Mouse (Mus musculus): ENCODE measurements around the gene Uvssa. TPM values are rescaled to one million over a fixed set of nuclear protein-coding genes. Genes with fewer than 3 reads are reported as not detected.

The Uvssa gene
- polyA plus RNA-seq, 1 experiment from 2014 or later, result 2.2 TPM

GRCm38 (mm10) chr5:33347620-33348019 lies 30.7 kb upstream of the Uvssa start:
- no peak overlapping the region for H3K4me3 ChIP-seq (replicated peaks)
- no peak overlapping the region for H3K4me2 ChIP-seq
- 58% methylated on average over 3 of the region's 3 CpGs for WGBS (ENCODE audit: insufficient replicate concordance)
- H3K9ac ChIP-seq, result peak overlapping the region; percentile 7; the same call in 1 of the 2 replicates
- no peaks in the 10 kb centered on the region for H3K36me3 ChIP-seq
- ATAC-seq (ENCODE audit: low read depth), result no peak
- H3K9me3 ChIP-seq (replicated peaks), result no peaks in the 10 kb centered on the region
- H3K27ac ChIP-seq, result no peak overlapping the region
- DNase-seq, result no peak
- H3K27me3 ChIP-seq, result no peaks in the 10 kb centered on the region
- peaks cover 63% of the 10 kb centered on the region for H3K4me1 ChIP-seq (replicated peaks)

GRCm38 (mm10) chr5:33349205-33349604 lies 29.1 kb upstream of the Uvssa start:
- ATAC-seq (ENCODE audit: low read depth) (no peak), DNase-seq (no peak)
- no peak overlapping the region for H3K27ac ChIP-seq
- no peak overlapping the region for H3K4me2 ChIP-seq
- peaks cover 57% of the 10 kb centered on the region for H3K4me1 ChIP-seq (replicated peaks)
- no peak overlapping the region for H3K4me3 ChIP-seq (replicated peaks)
- no peak overlapping the region for H3K9ac ChIP-seq
- H3K27me3 ChIP-seq, result no peaks in the 10 kb centered on the region
- H3K36me3 ChIP-seq, result no peaks in the 10 kb centered on the region
- WGBS (ENCODE audit: insufficient replicate concordance), result 81% methylated on average over 5 of the region's 5 CpGs
- no peaks in the 10 kb centered on the region for H3K9me3 ChIP-seq (replicated peaks)

- H3K4me3 ChIP-seq (replicated peaks), result no peak overlapping the region
- H3K27ac ChIP-seq, result no peak overlapping the region
- no peaks in the 10 kb centered on the region for H3K9me3 ChIP-seq (replicated peaks)
- H3K36me3 ChIP-seq, result no peaks in the 10 kb centered on the region
- no peaks in the 10 kb centered on the region for H3K27me3 ChIP-seq
- 94% methylated on average over 3 of the region's 4 CpGs for WGBS (ENCODE audit: insufficient replicate concordance)
- no peak overlapping the region for H3K4me2 ChIP-seq
- H3K4me1 ChIP-seq (replicated peaks), result peaks cover 52% of the 10 kb centered on the region
- H3K9ac ChIP-seq, result no peak overlapping the region
- DNase-seq (no peak), ATAC-seq (ENCODE audit: low read depth) (no peak)
These were observed 28.6 kb upstream of the Uvssa start for GRCm38 (mm10) chr5:33349706-33350105.

- H3K4me1 ChIP-seq (replicated peaks), result peaks cover 41% of the 10 kb centered on the region
- H3K4me2 ChIP-seq, result no peak overlapping the region
- H3K36me3 ChIP-seq, result no peaks in the 10 kb centered on the region
- 43% methylated on average over 3 of the region's 3 CpGs for WGBS (ENCODE audit: insufficient replicate concordance)
- DNase-seq, result no peak
- H3K9me3 ChIP-seq (replicated peaks), result no peaks in the 10 kb centered on the region
- no peaks in the 10 kb centered on the region for H3K27me3 ChIP-seq
- no peak for ATAC-seq (ENCODE audit: low read depth)
- peak overlapping the region; percentile 14; the same call in 1 of the 2 replicates for H3K27ac ChIP-seq
- H3K9ac ChIP-seq, result no peak overlapping the region
- no peak overlapping the region for H3K4me3 ChIP-seq (replicated peaks)
These were observed 26.6 kb upstream of the Uvssa start for GRCm38 (mm10) chr5:33351556-33352272.

GRCm38 (mm10) chr5:33352273-33352645 lies 26.1 kb upstream of the Uvssa start:
- Histone ChIP-seq H3K4me1 (replicated peaks) (peaks cover 43% of the 10 kb centered on the region), H3K9ac (no peak overlapping the region), H3K4me2 (no peak overlapping the region), H3K9me3 (replicated peaks) (no peaks in the 10 kb centered on the region), H3K4me3 (replicated peaks) (no peak overlapping the region), H3K27ac (no peak overlapping the region; the same call in 1 of the 2 replicates), H3K27me3 (no peaks in the 10 kb centered on the region), H3K36me3 (no peaks in the 10 kb centered on the region)
- ATAC-seq (ENCODE audit: low read depth), result no peak
- no peak for DNase-seq
- WGBS (ENCODE audit: insufficient replicate concordance), result 63% methylated on average over 8 of the region's 8 CpGs

GRCm38 (mm10) chr5:33353011-33353410 lies 25.3 kb upstream of the Uvssa start:
- no peak overlapping the region for H3K4me3 ChIP-seq (replicated peaks)
- H3K9me3 ChIP-seq (replicated peaks), result no peaks in the 10 kb centered on the region
- ATAC-seq (ENCODE audit: low read depth), result no peak
- H3K9ac ChIP-seq, result no peak overlapping the region
- WGBS (ENCODE audit: insufficient replicate concordance), result 76% methylated on average over 3 of the region's 3 CpGs
- no peaks in the 10 kb centered on the region for H3K36me3 ChIP-seq
- H3K27me3 ChIP-seq, result no peaks in the 10 kb centered on the region
- peaks cover 45% of the 10 kb centered on the region for H3K4me1 ChIP-seq (replicated peaks)
- H3K4me2 ChIP-seq, result no peak overlapping the region
- H3K27ac ChIP-seq, result no peak overlapping the region
- DNase-seq, result no peak

- Histone ChIP-seq H3K4me1 (replicated peaks) (peaks cover 34% of the 10 kb centered on the region), H3K4me2 (no peak overlapping the region), H3K9me3 (replicated peaks) (no peaks in the 10 kb centered on the region), H3K9ac (no peak overlapping the region), H3K27ac (no peak overlapping the region), H3K36me3 (peaks cover 39% of the 10 kb centered on the region), H3K4me3 (replicated peaks) (no peak overlapping the region), H3K27me3 (no peaks in the 10 kb centered on the region)
- WGBS (ENCODE audit: insufficient replicate concordance), result 69% methylated on average over 1 of the region's 1 CpGs
- DNase-seq (no peak), ATAC-seq (ENCODE audit: low read depth) (peak; percentile 61)
These were observed 20.9 kb upstream of the Uvssa start for GRCm38 (mm10) chr5:33357494-33357893.

GRCm38 (mm10) chr5:33358467-33358866 lies 19.9 kb upstream of the Uvssa start:
- H3K4me1 ChIP-seq (replicated peaks), result peaks cover 28% of the 10 kb centered on the region
- H3K9me3 ChIP-seq (replicated peaks), result no peaks in the 10 kb centered on the region
- H3K27ac ChIP-seq, result no peak overlapping the region; the same call in 1 of the 2 replicates
- no peaks in the 10 kb centered on the region for H3K27me3 ChIP-seq
- DNase-seq (no peak), ATAC-seq (ENCODE audit: low read depth) (no peak)
- H3K36me3 ChIP-seq, result peaks cover 48% of the 10 kb centered on the region
- H3K9ac ChIP-seq, result no peak overlapping the region
- H3K4me2 ChIP-seq, result no peak overlapping the region
- 87% methylated on average over 4 of the region's 4 CpGs for WGBS (ENCODE audit: insufficient replicate concordance)
- no peak overlapping the region for H3K4me3 ChIP-seq (replicated peaks)

GRCm38 (mm10) chr5:33363263-33363662 lies 15.1 kb upstream of the Uvssa start:
- Histone ChIP-seq H3K27ac (no peak overlapping the region), H3K9me3 (replicated peaks) (no peaks in the 10 kb centered on the region), H3K27me3 (no peaks in the 10 kb centered on the region), H3K4me1 (replicated peaks) (peaks cover 5% of the 10 kb centered on the region; the same call in 1 of the 2 replicates), H3K9ac (no peak overlapping the region), H3K4me2 (no peak overlapping the region), H3K4me3 (replicated peaks) (no peak overlapping the region), H3K36me3 (peaks cover 94% of the 10 kb centered on the region)
- no peak for ATAC-seq (ENCODE audit: low read depth)
- 92% methylated on average over 5 of the region's 5 CpGs for WGBS (ENCODE audit: insufficient replicate concordance)
- no peak for DNase-seq

- 76% methylated on average over 4 of the region's 4 CpGs for WGBS (ENCODE audit: insufficient replicate concordance)
- Histone ChIP-seq H3K27ac (no peak overlapping the region), H3K36me3 (peaks cover 100% of the 10 kb centered on the region), H3K4me3 (replicated peaks) (no peak overlapping the region), H3K27me3 (no peaks in the 10 kb centered on the region), H3K9ac (no peak overlapping the region), H3K4me2 (no peak overlapping the region), H3K4me1 (replicated peaks) (peaks cover 26% of the 10 kb centered on the region), H3K9me3 (replicated peaks) (no peaks in the 10 kb centered on the region)
- DNase-seq (no peak), ATAC-seq (ENCODE audit: low read depth) (no peak)
These were observed 9.7 kb upstream of the Uvssa start for GRCm38 (mm10) chr5:33368651-33369050.

GRCm38 (mm10) chr5:33371137-33371536 lies 7.2 kb upstream of the Uvssa start:
- peak; percentile 70 for ATAC-seq (ENCODE audit: low read depth)
- Histone ChIP-seq H3K27me3 (no peaks in the 10 kb centered on the region), H3K4me1 (replicated peaks) (peaks cover 37% of the 10 kb centered on the region), H3K9ac (peak overlapping the region; percentile 39; the same call in 1 of the 2 replicates), H3K4me2 (peak overlapping the region; percentile 47), H3K9me3 (replicated peaks) (no peaks in the 10 kb centered on the region), H3K27ac (peak overlapping the region; percentile 66), H3K36me3 (peaks cover 84% of the 10 kb centered on the region), H3K4me3 (replicated peaks) (no peak overlapping the region)
- DNase-seq, result peak; percentile 18

- Histone ChIP-seq H3K9ac (peak overlapping the region; percentile 39; the same call in 1 of the 2 replicates), H3K4me2 (peak overlapping the region; percentile 47), H3K9me3 (replicated peaks) (no peaks in the 10 kb centered on the region), H3K36me3 (peaks cover 79% of the 10 kb centered on the region), H3K4me1 (replicated peaks) (peaks cover 37% of the 10 kb centered on the region), H3K27me3 (no peaks in the 10 kb centered on the region), H3K4me3 (replicated peaks) (no peak overlapping the region), H3K27ac (peak overlapping the region; percentile 66)
- DNase-seq, result no peak
- WGBS (ENCODE audit: insufficient replicate concordance), result 73% methylated on average over 4 of the region's 4 CpGs
- peak; percentile 91 for ATAC-seq (ENCODE audit: low read depth)
These were observed 6.7 kb upstream of the Uvssa start for GRCm38 (mm10) chr5:33371668-33372067.
